Mouse (Mus musculus) embryonic facial prominence, embryonic 11.5 days (tissue): ENCODE measurements around the gene Senp7. TPM values are rescaled to one million over a fixed set of nuclear protein-coding genes. Genes with fewer than 3 reads are reported as not detected.

Experiments used
- ATAC-seq: fragments of 200-750 bp; cut with Nextera tagmentation; replicated peaks from 2 replicates; pipeline ENCODE4 v1.8.0; 2017; ENCODE audit warnings: low read depth; ENCODE audit not compliant: insufficient number of reproducible peaks, low FRiP score, low TSS enrichment
- DNase-seq: peaks from one replicate; pipeline ENCODE4 v3.0.0-alpha.2; 2015; ENCODE audit warnings: low spot score
- H3K27ac ChIP-seq: fragments of 300-500 bp; sonication (generic); replicated peaks from 2 replicates; pipeline ENCODE4 v1.5.1; 2014; ENCODE audit warnings: mild to moderate bottlenecking, low read depth, low read length, control low read depth
- H3K27me3 ChIP-seq: fragments of 300-500 bp; sonication (generic); 2 replicates; pipeline ENCODE4 v1.6.1; 2014; ENCODE audit warnings: mild to moderate bottlenecking, low read length, moderate library complexity, mixed read lengths; ENCODE audit not compliant: control insufficient read depth, insufficient read depth
- H3K36me3 ChIP-seq: fragments of 300-500 bp; sonication (generic); replicated peaks from 2 replicates; pipeline ENCODE4 v1.6.1; 2014; ENCODE audit warnings: low read depth, mild to moderate bottlenecking, low read length, moderate library complexity, mixed read lengths; ENCODE audit not compliant: control insufficient read depth, insufficient read depth
- H3K4me1 ChIP-seq: fragments of 300-500 bp; sonication (generic); 2 replicates; pipeline ENCODE4 v1.6.1; 2014; ENCODE audit warnings: low read length, mixed read lengths; ENCODE audit not compliant: control insufficient read depth, insufficient read depth
- H3K4me2 ChIP-seq: fragments of 300-500 bp; sonication (generic); 2 replicates; pipeline ENCODE4 v1.6.1; 2014; ENCODE audit warnings: low read depth, mild to moderate bottlenecking, control low read depth, low read length, moderate library complexity
- H3K4me3 ChIP-seq: fragments of 300-500 bp; sonication (generic); 2 replicates; pipeline ENCODE4 v1.5.1; 2014; ENCODE audit warnings: low read depth, low read length, control low read depth
- H3K9ac ChIP-seq: fragments of 300-500 bp; sonication (generic); replicated peaks from 2 replicates; pipeline ENCODE4 v1.6.1; 2014; ENCODE audit warnings: mild to moderate bottlenecking, control low read depth, low read length
- H3K9me3 ChIP-seq: fragments of 300-500 bp; sonication (generic); replicated peaks from 2 replicates; pipeline ENCODE4 v1.6.1; 2016; ENCODE audit warnings: mild to moderate bottlenecking, low read length, inconsistent platforms, mixed read lengths; ENCODE audit not compliant: control insufficient read depth
- WGBS: fragments of 180-500 bp; shearing (Covaris S2); extraction: QIAGEN DNeasy Blood & Tissue Kit; methylation state at CpG from one replicate; pipeline ENCODE4 v1.1.7; 2014; 5-methylcytosine and 5-hydroxymethylcytosine counted together
- polyA plus RNA-seq: library from polyadenylated mRNA; unstranded; fragments of >200 nt; fragmentation: Nextera tagmentation; extraction: Ambion mirVana; gene quantifications from 2 replicates; pipeline ENCODE4 v1.2.1, GENCODE M21; 2014

Senp7 gene
- polyA plus RNA-seq, 1 experiment from 2014 or later = 36.1 TPM

DNA sequence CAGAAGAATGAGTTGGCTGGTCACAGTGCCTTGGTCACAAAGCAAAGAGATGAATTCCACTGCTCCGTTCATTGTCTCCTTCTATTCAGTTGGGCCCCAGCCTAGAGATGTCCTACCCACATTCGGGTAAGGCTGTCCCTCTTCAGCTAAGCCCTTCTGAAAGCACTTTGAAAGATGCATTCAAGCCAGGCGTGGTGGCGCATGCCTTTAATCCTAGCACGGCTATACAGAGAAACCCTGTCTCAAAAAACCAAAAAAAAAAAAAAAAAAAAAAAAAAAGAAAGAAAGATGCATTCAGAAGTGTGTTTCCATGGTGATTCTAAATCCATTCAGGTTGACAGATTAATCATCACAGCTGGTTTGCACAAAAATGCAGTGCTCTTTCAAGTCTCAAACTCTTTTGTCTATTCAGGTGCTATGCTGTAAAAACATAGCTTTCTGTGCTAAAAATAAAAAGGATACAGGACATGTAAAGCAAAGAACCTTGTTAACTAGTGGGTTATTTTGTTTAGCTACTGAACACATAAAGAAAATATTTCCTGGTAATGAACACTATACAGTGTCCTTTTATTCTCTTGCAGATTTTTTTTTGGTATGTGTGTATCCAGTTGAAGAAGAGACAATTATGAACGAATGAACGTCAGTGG, 8.9 kb downstream of the Senp7 start:
- Histone ChIP-seq H3K4me1 (no peaks in the 10 kb centered on the region), H3K4me3 (no peak overlapping the region), H3K4me2 (no peak overlapping the region), H3K9me3 (no peaks in the 10 kb centered on the region), H3K27ac (no peak overlapping the region), H3K27me3 (no peaks in the 10 kb centered on the region), H3K9ac (no peak overlapping the region), H3K36me3 (no peaks in the 10 kb centered on the region)
- WGBS = 52% methylated on average over 7 of the region's 7 CpGs
- DNase-seq = peak; percentile 18
- peak; percentile 81 for ATAC-seq

DNA sequence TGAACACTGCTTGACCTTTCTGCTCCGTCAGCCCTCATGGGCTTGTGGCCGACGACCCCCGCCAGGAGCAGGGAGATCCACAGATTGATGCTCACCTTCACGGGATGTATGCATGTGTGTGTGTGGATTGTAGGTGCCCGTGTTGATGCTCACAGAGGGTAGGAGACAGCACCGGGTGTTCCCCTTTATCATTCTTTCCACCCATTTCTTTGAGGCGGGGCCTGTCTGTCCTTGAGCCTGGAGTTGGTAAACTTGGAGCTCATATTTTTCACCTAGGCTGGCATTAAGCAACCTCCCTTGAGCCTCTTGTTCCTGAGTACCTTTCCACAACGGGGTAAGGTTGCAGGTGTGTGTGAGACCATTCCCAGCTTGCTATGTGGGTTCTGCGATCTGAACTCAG, 10.0 kb downstream of the Senp7 start:
- no peak overlapping the region for H3K27ac ChIP-seq
- ATAC-seq (no peak), DNase-seq (no peak)
- H3K9ac ChIP-seq = no peak overlapping the region
- no peak overlapping the region for H3K4me3 ChIP-seq
- no peaks in the 10 kb centered on the region for H3K36me3 ChIP-seq
- 78% methylated on average over 10 of the region's 10 CpGs for WGBS
- no peak overlapping the region for H3K4me2 ChIP-seq
- H3K9me3 ChIP-seq = no peaks in the 10 kb centered on the region
- no peaks in the 10 kb centered on the region for H3K4me1 ChIP-seq
- no peaks in the 10 kb centered on the region for H3K27me3 ChIP-seq

DNA sequence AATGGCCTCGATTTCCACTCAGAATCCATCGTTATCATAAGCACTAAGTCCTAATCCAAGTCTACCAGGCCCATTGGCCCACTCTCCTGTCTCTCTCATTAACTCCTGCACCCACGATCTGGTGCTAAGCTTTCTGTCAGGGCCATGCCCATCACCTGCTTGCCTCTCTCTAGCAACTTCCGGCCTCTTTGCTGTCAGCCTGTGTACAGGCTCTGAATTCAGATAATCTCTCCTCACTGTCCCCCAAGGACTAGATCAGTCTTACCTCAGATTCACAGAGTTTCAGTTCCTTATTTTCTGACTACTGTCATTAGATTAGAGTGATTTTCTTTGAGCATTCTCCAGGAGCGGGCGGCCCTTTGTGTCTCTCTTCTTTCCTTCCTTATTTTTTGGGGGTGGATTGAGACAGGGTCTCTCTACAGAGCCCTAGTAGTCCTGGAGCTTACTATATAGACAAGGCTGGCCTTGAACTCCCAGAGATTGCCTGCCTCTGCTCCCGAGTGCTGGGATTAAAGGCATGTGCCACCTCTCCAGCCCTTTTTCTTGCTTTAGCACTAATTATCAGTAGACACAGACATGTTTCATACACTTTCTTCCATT, 14.0 kb downstream of the Senp7 start:
- Histone ChIP-seq H3K36me3 (no peaks in the 10 kb centered on the region), H3K4me3 (no peak overlapping the region), H3K27me3 (no peaks in the 10 kb centered on the region), H3K4me2 (no peak overlapping the region), H3K9ac (no peak overlapping the region), H3K27ac (no peak overlapping the region), H3K4me1 (no peaks in the 10 kb centered on the region), H3K9me3 (no peaks in the 10 kb centered on the region)
- DNase-seq (no peak), ATAC-seq (no peak)
- 75% methylated on average over 7 of the region's 7 CpGs for WGBS

DNA sequence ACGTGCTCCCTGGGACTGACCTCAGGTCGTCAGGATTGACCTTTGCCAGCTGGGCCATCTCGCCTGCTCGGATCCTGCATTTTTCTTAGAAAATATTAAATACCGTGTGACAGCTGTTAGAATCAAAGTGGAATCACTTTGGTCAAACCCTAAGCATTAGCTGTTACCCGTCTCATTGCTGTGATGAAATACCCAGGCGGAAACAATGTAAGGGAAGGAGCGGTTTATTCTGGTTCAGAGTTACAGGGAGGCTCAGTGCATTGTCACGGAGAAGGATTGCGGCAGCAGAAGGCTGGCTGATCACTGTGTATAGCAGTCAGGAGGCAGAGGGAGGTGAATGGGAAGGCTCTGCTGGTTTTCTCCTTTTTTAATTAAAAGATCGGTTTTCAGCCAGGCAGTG, 14.8 kb downstream of the Senp7 start:
- Histone ChIP-seq H3K9me3 (no peaks in the 10 kb centered on the region), H3K27ac (no peak overlapping the region), H3K4me1 (no peaks in the 10 kb centered on the region), H3K9ac (no peak overlapping the region), H3K36me3 (no peaks in the 10 kb centered on the region), H3K27me3 (no peaks in the 10 kb centered on the region), H3K4me2 (no peak overlapping the region), H3K4me3 (no peak overlapping the region)
- 59% methylated on average over 11 of the region's 11 CpGs for WGBS
- no peak for ATAC-seq
- no peak for DNase-seq

DNA sequence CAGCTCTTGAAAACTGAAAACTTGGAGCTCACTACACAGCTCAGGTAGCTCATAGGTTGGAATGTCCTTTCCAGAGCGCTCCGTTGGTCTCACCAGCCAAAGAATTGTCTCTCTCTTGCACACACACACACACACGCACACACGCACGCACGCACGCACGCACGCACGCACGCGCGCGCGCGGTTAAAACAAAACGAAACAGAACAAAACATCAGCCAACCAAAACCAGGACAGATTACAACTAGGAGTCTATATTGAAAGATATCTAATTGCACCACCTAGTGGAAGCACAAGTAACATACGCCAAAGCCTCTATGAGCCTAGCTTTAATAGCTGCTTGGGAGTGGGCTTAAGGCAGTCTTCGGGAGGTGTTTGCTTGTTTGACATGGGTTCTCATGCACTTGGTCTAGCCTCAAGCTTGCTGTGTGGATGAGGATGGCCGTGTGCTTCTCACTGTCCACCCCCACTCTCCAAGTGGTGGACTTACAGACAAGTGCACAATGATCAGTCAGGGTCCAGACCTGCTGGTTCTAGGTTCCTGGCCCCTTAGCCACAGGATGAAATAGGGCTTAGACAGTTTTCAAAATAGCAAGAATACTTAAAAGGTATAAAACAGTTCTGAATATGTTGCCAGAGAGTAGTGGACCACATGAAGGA, 16.3 kb downstream of the Senp7 start:
- DNase-seq (peak; percentile 88), ATAC-seq (peak; percentile 82)
- Histone ChIP-seq H3K4me1 (no peaks in the 10 kb centered on the region), H3K36me3 (no peaks in the 10 kb centered on the region), H3K27ac (no peak overlapping the region), H3K4me3 (peak overlapping the region; percentile 29), H3K9me3 (no peaks in the 10 kb centered on the region), H3K9ac (peak overlapping the region; percentile 55; the same call in 1 of the 2 replicates), H3K4me2 (peak overlapping the region; percentile 46), H3K27me3 (no peaks in the 10 kb centered on the region)
- 6% methylated on average over 20 of the region's 20 CpGs for WGBS

GRCm38 (mm10) chr16:56066113-56066512, 18.0 kb downstream of the Senp7 start:
- Histone ChIP-seq H3K9me3 (no peaks in the 10 kb centered on the region), H3K9ac (no peak overlapping the region), H3K27ac (no peak overlapping the region), H3K36me3 (no peaks in the 10 kb centered on the region), H3K4me3 (no peak overlapping the region), H3K27me3 (no peaks in the 10 kb centered on the region), H3K4me1 (no peaks in the 10 kb centered on the region), H3K4me2 (no peak overlapping the region)
- WGBS = 46% methylated on average over 8 of the region's 8 CpGs
- ATAC-seq (no peak), DNase-seq (no peak)

DNA sequence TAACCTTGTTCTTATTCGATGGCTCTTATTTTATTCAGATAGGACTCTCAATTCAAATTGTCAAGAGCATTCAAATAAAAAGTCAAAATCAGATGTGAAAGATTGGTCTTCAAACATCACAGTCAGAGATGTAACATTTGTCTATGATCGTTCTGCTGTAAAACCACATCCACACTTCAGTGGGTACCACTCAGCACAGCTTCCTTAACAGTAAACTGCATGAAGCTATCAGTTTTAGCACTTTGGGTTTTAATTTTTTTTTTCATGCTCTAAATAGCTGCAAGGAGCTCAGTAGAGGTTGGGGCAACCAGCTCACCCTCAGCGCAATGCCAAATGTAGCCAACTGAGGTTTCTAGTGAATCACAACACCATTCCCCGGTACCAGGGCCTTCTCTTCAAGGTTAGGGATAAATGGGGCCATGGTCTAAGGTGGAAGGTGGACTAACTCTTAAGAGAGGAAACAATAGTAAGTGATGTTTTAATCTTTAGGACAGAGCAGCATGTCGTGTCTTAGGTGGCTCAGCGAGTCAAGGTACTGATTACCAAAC, 20.5 kb downstream of the Senp7 start:
- H3K9ac ChIP-seq = no peak overlapping the region
- H3K27me3 ChIP-seq = no peaks in the 10 kb centered on the region
- H3K36me3 ChIP-seq = no peaks in the 10 kb centered on the region
- H3K4me1 ChIP-seq = no peaks in the 10 kb centered on the region
- H3K27ac ChIP-seq = no peak overlapping the region
- ATAC-seq = no peak
- no peak for DNase-seq
- H3K9me3 ChIP-seq = no peaks in the 10 kb centered on the region
- no peak overlapping the region for H3K4me2 ChIP-seq
- no peak overlapping the region for H3K4me3 ChIP-seq
- 90% methylated on average over 6 of the region's 6 CpGs for WGBS
